Mouse (Mus musculus) MEL (cell line): Measurements from ENCODE around the gene Celsr1.

ENCODE experiments used
- CTCF ChIP-seq, 3 experiments: IDR thresholded peaks in 2 of 3; conservative IDR thresholded peaks in 1 of 3; 2 replicates each; pipeline ENCODE4 v1.5.1; 2011 to 2012; ENCODE audit warnings: low read length in 3 of 3, low read depth in 2 of 3, mild to moderate bottlenecking in 2 of 3, improper control_type of control experiment in 1 of 3, inconsistent platforms in 1 of 3, mixed read lengths in 1 of 3, moderate library complexity in 1 of 3; ENCODE audit not compliant: control insufficient read depth in 1 of 3, insufficient read depth in 1 of 3, poor library complexity in 1 of 3, severe bottlenecking in 1 of 3
- NELFE ChIP-seq: IDR thresholded peaks from 2 replicates; pipeline ENCODE4 v1.6.1; 2011; ENCODE audit warnings: low read depth, low read length, improper control_type of control experiment
- ZC3H11A ChIP-seq: IDR thresholded peaks from 2 replicates; pipeline ENCODE4 v1.6.1; 2012; ENCODE audit warnings: low read depth, mild to moderate bottlenecking, inconsistent platforms, low read length, improper control_type of control experiment

DNA sequence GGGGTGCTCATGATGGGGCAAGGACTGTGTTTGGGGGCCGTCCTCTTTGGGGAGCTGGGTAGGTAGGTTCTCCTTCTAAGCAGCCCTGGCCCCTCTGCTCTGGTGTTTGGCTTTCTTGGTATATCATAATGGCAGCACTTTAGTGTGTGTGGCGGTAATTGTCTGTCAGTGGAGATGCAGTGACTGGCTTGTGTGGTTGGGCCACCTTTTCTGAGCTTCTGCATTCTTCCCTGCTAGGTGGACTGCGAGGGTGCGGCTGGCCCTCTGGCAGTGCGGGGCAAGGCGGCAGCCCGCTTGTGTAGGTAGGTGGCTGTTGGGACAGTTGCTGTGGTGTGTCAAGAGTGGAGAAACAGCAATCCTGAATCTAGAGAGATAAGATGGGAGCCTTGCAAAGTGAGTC is 27.6 kb upstream of the Celsr1 start:
- TF ChIP-seq ZC3H11A (no peak), CTCF (IDR thresholded peaks at IDR 0.05 in 2 of 3, conservative IDR thresholded peaks at IDR 0.05 in 1 of 3; ENCODE audit: control insufficient read depth in 1 of 3, insufficient read depth in 1 of 3, low read depth in 2 of 3, low read length in 3 of 3, poor library complexity in 1 of 3, severe bottlenecking in 1 of 3) (no peak), NELFE (no peak)
